Mouse (Mus musculus) lung, adult 18-20 months (tissue): Measurements from ENCODE around the gene Sh3bp5.
"Not testable (repeated sequence)": the region's sequence is repeated elsewhere in the genome, so short reads cannot be mapped to it uniquely, and the experiment has no call there.

Source experiments
- DNase-seq, 2 experiments: peaks; one replicate each; pipeline ENCODE4 v3.0.0; 2022; ENCODE audit warnings: mixed read lengths in 2 of 2

The Sh3bp5 gene

DNA sequence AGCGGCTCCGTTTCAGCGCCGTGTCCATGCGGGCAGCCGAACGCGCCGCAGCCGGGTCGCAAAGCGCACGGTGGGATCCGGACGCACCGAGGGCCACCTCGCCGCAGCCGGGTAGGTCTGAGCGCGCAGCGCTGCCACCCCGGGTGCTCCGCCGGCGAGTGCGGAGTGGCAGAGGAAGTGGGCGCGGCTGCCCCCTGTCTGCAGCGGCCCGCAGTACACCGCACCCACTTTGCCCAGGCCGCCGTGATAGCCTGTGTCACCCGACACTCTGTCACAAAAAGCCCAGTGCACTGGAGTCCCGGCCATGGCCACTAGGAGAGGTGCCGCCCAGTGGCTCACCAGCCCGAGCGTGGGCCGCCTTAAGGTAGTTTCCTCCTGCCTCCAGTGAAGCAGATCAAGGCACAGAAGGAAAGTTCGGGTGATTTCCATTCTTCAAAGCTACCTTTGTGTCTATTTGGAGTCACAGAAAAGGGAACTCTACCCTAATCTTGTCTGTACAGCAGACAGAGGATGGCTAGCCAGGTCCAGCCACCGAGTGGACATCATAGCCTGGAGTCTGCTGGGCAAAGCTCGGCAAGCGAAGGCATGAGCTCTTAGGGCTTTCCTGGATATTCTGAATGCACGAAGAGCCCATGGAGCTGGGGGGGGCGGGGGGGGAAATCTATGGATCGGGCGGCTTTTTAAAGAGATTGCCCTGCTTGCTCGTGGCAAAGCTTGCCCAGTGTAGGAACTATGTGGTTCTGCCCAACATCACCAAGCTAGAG, at the start of gene Sh3bp5:
Gene Sh3bp5 (minus strand): TSS at position 149 of the 764 bp plus-strand sequence.
- DNase-seq: peak; percentile 92

DNA sequence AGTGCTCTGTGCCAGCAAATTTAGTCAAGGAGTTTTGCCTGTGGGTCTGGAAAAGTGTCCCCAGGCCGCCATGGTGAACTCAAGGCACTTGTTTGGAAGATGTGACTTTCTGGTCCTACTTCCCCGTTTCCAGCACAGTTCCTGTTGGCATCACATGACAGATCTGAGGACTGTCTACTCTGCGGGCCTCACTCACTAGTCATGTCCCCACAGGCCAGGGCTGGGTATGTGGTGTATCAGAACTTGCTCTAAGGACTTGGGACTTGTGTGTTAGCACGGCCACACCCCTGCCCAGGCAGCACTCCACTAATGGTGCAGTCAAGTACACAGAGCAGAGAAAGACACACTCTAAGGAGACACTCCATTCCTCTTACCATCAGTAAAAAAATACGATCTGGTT, 46.5 kb upstream of the Sh3bp5 start:
- DNase-seq: no peak

DNA sequence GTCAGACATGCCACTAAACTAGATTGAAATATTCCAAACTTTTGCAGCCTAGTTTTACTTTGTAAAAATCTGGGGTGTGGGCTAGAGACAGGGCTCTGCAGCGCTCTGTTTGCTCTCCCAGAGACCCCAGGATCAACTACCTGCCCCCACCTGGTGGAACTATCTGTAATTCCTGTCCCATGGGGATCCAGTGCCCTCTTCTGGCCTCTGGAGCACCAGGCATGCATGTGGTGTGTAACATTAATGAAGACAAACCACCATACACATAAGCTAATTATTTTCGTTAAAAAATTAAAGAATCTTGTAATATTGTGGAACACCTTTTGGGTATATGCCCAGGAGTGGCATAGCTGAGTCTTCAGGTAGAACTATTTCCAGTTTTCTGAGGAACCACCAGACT, 37.4 kb upstream of the Sh3bp5 start:
- DNase-seq: no peak

DNA sequence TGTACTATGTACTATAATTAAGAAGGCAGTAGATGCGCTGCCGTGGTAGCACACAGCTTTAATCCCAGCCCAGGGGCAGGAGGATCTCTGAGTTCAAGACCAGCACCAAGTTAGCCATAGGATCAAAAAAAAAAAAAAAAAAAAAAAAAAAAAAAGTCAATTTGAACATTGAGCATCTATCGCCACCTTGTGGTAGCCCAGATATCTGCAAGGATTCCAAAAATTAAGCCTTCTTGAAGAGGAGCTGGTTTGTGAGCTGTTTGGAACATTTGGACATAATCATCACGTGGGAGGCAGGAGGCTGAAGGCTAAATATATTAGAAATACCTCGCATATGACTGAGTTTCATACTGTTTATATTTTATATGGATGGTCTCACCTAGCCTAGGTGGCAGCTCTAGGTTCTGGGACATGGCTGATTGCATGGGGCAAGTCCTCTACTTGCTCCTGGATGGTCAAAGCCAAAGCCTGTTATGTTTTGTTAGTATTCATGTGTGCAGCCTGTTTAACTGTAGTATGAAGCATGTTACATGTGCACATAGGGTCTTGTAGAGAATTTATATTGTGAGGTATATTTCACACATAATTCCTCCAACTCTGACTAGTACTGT, 36.7 kb upstream of the Sh3bp5 start:
- peak in 1 of 2 experiments; percentile 55 for DNase-seq

DNA sequence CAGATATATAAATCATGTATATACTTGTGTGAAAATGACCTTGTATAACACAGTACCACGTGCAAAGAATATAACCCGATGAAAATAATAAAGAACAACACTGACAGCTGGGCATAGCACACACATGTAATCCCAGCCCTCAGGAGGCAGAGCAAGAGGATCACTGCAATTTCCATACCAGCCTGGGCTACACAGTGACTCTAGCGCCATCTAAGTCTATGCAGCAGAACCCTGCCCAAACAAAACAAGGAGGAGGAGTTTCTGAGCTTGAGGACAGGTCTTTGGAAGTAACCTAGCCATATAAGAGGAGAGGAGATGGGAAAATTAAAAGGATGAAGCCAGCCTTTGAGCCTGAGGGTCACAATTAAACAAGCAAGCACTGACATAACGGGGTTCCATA, 33.8 kb upstream of the Sh3bp5 start:
- DNase-seq: no peak

DNA sequence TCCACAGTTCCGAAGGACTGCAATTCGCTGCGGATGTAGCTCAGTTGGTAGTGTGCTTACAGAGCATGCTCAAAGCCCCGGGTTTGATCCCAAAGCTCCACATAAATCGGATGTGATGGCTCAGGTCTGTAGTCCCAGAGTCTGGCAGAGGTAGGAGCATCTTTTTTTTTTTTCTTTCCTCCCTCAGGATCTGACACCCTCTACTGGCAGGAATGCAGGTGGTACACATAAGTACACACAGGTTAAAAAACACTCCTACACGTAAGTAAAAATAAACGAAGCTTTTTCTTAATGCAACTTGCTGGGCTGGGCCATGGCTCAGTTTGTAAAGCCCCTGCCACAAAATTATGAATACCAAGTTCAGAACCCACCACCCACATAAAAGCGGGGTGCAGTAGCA, 28.3 kb upstream of the Sh3bp5 start:
- no peak for DNase-seq

DNA sequence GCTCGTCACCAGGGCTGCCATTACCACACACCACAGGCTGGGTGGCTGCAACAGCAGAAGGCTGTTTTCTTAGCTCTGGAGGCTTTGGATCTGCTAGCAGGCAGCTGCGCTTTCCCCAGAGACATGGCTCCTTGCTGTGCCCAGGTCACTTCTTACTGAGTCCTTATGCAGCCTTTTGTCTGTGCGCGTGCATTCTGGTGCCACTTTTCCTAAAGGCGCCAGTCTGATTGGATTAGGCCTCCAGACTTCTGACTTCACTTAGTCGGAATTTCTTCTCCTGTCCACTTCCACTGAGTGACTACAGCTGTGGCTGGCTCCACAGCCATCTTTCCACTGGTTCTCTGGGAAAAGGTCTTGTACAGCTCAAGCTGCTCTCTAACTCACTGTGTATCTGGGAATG, 27.0 kb upstream of the Sh3bp5 start:
- DNase-seq: peak in 1 of 2 experiments; percentile 31

DNA sequence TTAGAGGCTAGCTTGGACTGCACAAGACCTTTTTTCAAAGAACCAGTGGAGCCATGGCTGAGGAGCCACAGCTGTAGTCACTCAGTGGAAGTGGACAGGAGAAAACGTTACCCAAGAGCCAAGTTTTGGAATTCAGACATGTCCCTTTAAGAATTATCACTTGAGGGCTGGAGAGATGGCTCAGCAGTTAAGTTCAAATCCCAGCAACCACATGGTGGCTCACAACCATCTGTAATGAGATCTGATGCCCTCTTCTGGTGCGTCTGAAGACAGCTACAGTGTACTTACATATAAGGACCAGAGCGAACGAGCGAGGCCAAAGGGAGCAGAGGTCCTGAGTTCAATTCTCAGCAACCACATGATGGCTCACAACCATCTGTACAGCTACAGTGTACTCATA, 26.3 kb upstream of the Sh3bp5 start:
- peak in 1 of 2 experiments; percentile 12 for DNase-seq

DNA sequence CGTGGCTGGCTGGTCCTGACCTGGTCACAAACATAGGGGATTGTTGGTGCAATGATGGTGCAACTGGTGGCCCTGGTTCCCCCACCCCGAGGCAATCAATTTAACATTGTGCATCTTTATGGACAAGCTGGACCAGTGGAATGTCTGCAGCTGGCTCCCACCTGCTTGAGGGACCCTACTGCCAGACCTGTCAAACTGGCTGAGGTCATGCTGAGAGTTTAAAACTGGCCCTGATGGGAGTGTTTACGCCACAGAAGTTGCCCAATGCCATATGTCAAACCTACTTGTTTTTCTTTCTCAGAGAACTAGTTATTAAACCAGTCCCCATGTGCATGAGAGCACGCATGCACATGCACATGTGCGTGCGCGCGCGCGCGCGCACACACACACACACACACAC, 22.1 kb upstream of the Sh3bp5 start:
- peak; percentile 33 to 47 for DNase-seq

DNA sequence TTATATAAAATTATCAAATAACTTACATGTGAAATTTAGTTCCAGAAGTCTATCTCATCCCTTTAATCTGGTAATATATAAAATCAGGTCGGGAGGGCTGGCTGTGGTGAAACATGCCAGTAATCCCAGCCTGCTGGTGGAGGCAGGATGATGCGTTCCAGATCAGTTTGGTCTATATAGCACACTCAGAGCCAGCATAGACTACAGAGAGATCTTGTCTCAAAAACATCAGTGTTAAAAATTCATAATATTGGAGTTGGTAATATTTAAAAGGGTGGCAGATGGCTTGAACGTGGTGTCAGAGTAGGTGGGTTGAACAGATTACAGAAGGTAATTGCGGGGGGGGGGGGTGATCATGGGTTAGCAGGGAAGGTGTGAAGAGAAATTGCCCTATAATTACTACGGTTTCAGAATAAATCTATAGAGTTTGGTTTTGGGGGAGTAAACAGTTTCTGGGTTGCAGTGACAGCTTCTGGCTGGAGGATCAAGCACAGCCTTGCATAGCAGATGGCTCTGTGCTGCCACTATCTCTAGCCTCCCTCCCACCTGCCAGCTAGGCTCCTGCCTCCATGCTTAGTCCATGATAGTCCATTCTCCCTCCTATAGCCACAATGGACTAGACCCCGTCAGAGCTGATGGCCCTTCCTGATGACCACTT, 20.3 kb upstream of the Sh3bp5 start:
- no peak for DNase-seq

DNA sequence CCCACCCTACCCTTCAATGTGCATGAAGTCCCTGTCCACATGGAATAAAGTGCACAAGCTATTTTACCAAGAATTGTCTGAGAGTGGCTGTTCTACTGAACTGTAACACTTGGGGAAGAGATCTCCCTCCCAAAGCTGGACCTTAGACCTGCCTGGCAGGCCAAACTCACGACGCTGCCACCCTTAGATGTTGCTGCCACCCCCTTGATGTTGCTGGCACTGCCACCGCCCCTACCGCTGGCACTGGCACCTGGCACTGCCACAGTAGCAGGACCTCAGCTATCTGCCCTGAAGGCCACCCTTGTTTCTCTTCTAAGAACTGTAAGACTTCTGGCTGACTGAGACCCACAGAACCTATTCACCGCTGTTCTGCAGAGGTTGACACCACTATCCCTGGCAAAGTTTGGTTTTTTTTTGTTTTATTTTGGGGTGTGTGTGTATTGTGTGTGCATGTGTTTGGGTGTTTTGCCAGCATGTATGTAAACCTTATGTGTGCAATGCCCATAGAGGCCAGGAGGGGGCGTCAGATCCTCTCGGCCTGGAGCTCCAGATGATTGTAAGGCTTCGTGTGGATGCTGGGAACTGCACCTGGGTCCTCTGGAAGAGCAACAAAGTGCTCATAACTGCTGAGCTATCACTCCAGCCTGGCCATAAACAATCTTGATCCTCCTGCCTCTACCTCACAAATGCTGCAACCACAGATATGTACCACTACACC, 19.1 kb upstream of the Sh3bp5 start:
- no peak for DNase-seq

DNA sequence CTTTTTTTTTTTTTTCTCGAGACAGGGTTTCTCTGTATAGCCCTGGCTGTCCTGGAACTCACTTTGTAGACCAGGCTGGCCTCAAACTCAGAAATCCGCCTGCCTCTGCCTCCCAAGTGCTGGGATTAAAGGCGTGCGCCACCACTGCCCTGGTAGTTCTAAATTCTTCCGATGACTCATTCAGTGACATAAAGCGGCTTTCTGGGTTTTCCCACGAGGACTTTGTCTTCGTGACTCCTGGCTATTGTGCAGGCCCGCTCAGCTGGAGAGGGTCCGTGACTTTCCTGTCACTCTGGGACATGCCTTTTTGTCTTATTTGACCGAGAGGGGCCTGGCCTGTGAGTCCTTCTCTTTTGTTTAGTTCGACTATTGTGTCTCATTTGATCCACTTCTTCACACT, 18.1 kb upstream of the Sh3bp5 start:
- DNase-seq: not testable (repeated sequence)

DNA sequence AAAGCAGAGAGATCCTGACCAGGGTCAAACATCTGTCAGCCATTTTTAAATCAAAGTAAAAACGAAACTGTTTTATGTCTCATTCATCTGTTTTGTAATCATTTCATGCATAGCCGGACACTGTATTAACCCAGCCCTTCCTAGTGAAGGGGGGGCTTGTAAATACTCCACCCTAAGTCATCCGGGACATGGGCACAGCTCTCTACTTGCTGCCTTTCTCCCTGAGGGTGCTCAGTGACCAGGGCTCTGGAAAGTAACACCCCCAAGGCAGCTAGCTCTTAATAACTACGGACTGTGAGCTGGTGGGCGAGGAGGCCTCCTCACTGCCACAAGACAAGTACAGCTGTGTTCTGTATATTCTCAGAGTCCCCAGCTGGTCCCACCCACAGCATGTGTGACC, 13.1 kb upstream of the Sh3bp5 start:
- DNase-seq: peak in 1 of 2 experiments; percentile 46

DNA sequence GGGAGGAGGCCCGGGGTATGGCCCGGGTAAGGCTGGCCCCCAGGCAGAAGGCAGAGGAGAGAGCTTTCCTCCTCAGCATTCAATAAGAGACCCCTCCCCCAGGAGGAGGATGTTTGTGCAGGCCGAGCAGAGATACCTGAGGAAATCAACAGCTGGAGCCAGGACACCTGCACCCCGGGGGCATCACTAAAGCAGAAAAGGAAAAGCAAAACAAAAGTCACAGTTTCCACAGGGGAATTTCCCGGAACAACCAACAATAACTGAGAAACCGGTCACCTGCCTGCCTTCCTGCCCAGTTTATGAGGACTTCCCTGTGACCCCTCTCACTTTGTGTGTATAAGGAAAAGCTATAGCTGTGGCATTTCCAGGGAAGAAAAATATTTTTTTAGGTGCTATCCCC, 7.7 kb upstream of the Sh3bp5 start:
- DNase-seq: no peak

DNA sequence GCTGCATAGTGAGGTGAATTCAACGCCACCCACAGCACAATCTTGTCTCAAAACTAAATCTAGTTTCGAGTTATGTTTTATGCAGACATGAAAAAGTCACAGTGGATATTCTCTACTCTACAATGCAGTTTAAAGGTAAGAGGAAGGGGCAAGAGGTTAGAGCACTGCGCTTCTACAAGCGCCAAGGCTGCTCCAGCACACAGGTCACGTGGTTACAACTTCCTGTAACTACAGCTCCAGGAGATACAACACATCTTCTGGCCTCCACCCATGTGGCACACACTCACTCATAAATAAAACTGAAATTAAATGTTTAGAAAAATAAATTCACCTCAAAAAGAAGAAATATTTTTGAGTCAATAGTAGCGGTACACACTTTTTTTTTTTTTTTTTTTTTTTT, 4.8 kb upstream of the Sh3bp5 start:
- DNase-seq: no peak

DNA sequence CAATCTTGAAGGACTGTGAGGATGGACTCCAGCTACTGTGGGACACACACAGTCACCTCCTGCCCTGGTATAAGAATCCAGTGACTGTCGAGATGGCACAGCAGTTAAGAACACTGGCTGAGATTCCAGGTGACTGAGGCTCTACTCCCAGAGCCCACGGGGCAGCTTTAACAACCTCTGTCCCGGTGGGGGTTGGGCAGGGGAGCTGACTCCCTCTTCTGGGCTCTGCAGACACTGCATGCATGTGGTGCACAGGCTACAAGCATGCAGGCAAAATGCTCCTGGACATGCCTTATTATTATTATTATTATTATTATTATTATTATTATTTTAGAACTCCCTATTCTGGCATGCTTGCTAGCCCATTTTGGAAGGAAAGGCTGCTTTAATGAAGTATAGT, 4.4 kb upstream of the Sh3bp5 start:
- no peak for DNase-seq

DNA sequence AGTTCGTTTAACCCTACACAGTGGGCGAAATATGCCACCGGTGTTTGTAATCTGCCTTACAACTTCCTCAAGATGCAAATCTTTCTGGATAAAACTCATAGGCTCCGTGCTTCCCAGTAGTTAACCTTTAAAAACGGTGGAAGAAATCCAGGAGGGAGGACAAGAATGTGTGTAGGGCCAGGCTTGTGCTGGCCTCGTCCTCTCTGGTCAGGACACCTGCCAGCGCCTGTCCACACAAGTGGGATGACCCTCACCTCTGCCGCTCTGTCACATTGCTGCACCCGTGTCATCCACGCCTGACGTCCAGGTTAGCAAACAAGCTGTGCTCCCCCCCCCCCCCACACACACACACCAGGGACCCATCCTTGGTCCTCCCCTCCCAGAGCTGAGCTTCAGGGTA, 3.4 kb upstream of the Sh3bp5 start:
- no peak for DNase-seq

DNA sequence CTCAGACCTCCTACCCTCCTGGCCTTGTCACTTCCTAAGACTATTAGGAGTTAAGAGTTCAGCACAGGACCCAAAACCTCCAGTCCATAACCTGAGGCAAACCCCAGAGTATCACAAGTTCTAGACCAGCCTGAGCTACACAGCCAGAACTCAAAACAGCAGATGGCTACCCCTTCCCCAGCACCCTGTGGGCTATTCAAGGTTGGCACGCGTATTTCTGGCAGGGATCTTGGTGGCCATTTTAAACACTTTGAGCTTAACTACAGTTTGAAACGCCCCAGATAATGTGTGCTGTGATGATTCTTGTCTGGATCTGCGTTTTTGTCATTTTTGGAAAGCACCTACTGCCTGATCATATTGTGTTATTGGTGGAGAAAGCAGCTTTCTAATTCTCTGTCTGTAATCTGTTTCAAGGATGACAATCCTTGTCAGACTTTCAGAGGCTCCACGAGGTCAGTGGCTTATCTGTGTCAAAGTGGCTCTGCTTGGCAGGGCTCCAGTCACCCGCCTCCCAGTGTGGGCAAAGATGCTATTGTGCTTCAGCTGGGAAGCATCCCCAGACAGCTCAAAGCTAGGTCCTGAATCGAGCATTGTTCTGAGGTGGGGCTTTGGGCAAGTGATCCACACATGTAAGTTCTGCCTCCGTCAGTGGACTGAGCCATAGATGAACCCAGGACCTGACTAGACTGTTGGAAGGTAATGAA, 2.1 kb upstream of the Sh3bp5 start:
- no peak for DNase-seq

DNA sequence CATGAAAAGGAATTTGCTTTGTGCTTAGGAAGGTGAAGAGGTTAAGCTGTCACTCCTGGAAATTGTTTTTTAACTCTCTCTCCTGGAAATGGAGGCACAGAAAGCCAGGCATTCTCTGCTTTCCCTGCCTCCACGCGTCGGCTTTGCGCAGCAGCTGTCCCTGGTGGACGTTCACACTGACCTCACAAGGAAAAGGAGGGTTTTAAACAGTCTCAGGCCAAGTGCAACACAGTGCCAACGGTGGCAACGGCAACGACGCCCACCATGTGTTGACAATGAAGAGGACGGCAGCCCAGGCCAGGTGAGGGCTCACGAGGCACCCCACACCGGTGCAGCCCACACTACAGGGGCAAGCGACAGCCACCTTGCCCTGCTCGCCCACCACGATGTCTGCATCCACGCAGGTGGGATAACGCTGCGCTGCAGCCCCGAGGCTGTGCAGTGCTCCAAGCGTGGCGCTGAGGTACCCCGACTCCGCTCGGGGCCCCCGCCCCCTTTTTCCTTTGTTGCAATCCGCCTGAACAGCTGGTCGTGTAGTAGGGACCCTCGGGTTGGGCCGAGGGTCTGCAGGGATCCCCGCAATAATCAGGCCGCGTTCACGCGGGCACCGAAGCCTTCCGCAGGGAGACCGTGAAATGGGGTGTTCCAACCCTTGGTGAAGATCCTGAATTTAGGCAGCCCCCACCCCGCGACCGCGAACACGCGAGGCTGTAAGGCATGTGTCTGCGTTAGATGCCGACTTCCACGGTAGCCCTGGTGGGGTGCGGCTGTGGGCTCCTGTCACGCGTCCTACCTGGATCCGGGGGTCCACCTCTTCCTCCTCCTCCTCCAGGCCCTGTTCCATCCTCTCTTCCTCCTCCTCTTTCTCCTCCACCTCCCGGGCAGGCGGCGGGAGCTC, 611 bp downstream of the Sh3bp5 start:
- DNase-seq: no peak

DNA sequence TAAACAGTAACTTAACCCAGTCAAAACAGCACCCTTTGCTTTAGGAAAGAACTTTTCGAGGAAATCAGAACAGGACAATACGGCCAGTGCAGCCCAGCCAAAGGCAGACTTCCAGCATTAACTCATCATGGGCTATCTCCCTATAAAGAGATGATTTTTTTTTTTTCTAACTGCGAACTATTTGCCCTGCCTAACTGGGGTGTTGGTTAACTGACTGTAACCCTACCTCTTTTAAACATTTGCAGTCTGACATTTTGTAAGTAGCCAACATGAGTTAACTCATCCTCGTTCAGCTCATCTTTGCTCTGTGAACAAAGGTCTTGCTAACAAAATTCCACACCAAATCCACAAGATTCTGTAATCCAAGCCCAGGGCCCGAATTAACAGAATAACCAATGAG, 1.5 kb downstream of the Sh3bp5 start:
- DNase-seq: no peak

DNA sequence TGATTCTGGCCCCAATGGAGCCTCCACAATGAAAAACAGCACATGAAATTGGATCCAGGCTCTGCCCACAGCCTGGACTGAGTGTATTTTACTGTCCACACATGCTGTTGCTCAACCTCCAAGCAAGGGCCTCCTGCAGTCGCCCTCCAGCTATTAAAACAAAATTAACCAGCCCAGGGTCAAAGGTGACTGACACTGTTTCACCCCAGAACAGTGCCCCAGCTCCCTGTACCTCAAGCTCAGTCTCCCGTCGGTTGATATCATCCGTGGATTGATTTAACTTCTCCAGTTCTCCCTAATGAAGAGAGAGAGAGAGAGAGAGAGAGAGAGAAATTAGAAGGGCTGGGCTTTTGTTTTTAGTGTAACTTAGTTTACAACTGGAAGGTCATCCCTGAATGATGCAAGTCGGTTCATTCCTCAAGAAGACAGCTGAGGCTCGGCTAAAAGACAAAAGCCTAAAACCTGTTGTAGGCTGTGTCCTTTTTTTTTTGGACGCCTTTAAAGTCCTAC, 2.0 kb downstream of the Sh3bp5 start:
- peak in 1 of 2 experiments; percentile 37 for DNase-seq

DNA sequence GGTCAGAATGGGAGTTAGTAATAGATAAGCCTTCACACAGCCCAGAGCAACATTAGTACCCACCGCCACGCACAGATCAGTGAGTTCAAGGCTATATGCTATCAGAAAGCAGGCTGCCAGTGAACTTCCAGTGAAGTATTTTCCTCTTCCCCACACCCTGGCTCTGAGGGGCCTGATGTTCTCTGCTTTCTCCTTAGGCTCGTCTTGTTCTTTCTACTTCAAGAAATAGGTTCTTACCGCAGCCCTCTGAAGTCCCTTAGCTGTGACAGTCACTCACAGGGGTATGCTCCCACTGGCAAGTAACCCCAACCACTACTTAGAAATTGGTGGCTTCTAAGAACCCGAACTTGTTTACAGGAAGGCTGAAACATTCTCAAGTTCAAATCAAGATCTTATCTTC, 2.8 kb downstream of the Sh3bp5 start:
- no peak for DNase-seq
